Mouse (Mus musculus) megakaryocyte, adult 5-6 weeks (primary cell): ENCODE data around the gene Slc44a2. TPM values are rescaled to one million over a fixed set of nuclear protein-coding genes. Genes with fewer than 3 reads are reported as not detected.
A peak's percentile ranks its signal among the peaks of the same experiment; 100 is the strongest.

Experiments used
- ATAC-seq: 2 replicates; pipeline ENCODE4 v1.8.0; 2016; ENCODE audit warnings: mild to moderate bottlenecking, inconsistent platforms; ENCODE audit not compliant: poor library complexity, severe bottlenecking
- total RNA-seq, 2 experiments: library from RNA; stranded (forward) in 1 of 2; stranded (reverse) in 1 of 2; fragments of 153-499, 151-499 nt in 1 of 2; fragments of 221-1000, 200-1000 nt in 1 of 2; gene quantifications; 2 replicates each; pipeline versions ENCODE4 v1.2.3 to v1.2.4; 2015 to 2017

The Slc44a2 gene
- total RNA-seq, 2 experiments from 2014 or later: 101 to 112 TPM

GRCm38 (mm10) chr9:21367357-21368111 lies 47.0 kb downstream of the Slc44a2 start, which contains the start of gene Ilf3:
TSS of gene Ilf3 (plus strand) at chr9:21367871.
- peak; percentile 89 for ATAC-seq

GRCm38 (mm10) chr9:21368131-21368584 lies 47.7 kb downstream of the Slc44a2 start:
- ATAC-seq: peak; percentile 47

GRCm38 (mm10) chr9:21369080-21369479 lies 48.6 kb downstream of the Slc44a2 start:
- no peak for ATAC-seq

DNA sequence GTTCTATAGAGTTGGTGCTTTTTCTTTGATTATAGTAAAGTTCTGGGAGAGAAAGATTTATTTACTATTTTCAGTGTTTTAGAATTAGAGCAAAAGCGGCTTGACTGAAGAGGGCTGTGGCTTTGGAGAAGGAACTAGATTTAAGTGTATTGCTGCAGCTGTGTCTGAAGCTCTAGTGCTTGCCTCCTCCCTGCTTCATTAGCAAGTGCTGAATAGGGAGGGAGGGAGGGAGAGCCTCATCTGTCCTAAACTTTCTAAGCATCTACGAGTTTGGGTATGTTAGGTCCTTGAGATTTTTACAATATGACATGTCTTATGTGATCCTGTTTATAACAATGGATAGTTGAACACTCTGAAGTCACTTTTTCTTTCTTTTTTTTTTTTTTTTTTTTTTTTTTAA lies 50.4 kb downstream of the Slc44a2 start:
- no peak for ATAC-seq

DNA sequence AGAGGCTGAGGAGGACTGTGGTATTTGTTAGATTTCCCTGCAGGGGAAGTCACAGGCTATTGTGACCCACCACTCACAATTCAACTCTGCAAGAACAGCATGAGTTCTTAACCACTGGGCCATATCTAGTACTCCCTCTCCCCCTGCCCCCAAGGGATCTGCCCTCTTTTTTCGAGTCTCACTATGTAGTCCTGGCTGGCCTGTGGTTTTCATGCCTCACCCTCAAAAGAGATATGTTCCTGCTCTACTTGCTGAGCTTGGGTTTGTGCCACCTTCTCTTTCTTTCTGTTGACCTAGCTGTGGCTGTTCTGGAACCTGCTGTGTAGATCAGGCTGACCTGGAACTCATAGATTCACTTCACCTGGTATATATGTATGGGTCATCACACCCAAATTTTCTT lies 52.0 kb downstream of the Slc44a2 start:
- no peak for ATAC-seq

GRCm38 (mm10) chr9:21379195-21379594 lies 58.7 kb downstream of the Slc44a2 start:
- no peak for ATAC-seq

GRCm38 (mm10) chr9:21380868-21381267 lies 60.4 kb downstream of the Slc44a2 start:
- ATAC-seq: no peak

- no peak for ATAC-seq
Measured at GRCm38 (mm10) chr9:21383966-21384365, 63.5 kb downstream of the Slc44a2 start.

DNA sequence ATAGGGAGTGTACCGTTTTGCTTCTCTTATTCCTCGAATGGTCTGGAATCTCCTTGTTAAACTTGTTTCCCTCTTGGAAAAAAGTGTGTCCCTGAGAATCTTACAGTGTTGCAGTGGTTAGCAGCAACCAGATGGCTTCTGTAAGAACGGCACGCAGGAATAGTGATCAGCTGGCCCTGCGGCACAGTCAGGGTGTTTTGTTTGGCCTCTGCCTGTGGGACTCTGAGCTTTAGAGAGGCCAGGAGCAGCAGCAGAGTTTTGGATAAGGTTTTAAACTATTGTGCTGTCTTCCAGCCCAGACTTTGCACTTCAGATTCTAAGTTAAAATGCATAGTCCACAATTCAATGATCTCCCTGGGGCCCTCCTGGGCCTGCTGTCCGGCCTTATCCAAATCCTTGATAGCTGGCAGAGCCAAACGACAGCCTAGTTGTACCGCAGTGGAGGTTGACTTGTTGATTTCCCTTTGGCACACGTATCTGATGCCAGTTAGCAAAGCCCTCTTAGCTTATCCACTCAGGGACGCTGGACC lies 72.2 kb downstream of the Slc44a2 start:
- ATAC-seq: no peak

DNA sequence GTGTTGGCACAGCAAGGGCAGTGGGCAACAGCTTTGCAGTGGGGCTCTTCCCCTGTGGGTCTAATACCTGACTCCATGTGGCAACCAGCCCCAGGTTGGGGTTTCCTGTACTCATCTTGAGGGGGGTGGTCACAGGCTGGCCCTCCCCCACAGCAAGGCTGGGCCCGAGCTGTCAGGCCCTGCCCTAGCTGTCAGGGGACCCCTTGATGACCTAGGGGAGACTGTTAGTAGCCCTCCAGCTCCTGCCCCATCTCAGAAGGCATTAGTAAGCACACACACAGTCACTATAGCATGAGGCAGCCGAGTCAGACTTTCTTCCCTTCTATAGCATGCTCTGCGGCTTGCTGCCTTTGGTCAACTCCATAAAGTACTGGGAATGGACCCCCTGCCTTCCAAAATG lies 75.2 kb downstream of the Slc44a2 start:
- ATAC-seq: no peak

- ATAC-seq: no peak
Measured at GRCm38 (mm10) chr9:21397170-21397569, 76.7 kb downstream of the Slc44a2 start.

DNA sequence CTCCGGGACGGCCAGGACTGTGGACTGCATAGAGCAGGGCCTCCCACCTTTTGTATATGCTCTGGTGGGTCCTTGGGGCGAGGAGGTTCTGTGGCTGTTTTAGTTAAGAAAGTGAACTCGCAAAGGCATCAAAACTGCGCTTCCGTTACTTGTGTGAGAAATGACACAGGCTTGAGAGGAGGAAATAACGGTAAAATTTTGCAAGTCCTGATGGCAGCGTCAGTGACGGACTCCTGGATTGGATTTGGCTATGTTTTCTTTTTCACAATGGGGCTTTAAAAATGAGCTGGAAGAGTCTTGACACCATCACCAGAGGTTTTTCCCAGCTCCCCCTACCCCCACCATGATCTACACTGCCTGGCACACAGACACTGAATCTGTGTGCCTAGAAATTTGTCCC lies 80.5 kb downstream of the Slc44a2 start:
- no peak for ATAC-seq

DNA sequence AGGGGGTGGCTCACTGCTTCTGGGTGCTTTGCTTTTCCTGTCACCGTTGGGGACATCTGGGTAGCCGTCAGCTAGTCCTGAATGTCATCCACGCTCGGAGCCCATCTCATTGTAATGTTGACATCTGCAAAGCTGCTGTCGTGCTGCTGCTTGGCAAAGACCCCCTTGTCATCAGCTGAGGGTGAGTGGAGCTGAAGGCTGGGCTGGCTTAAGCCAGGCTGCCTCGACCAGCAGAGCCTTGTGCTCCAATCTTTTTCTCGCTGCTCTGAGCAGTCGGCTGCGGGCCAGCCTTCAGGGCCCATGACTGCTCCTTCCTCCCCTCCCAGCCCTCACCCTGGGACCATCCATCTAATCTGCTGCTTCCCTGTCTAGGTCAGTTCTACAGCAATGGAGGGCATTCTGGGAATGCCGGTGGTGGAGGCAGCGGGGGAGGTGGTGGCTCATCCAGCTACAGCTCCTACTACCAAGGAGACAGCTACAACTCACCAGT lies 82.3 kb downstream of the Slc44a2 start:
- no peak for ATAC-seq

GRCm38 (mm10) chr9:21403745-21404144 lies 83.2 kb downstream of the Slc44a2 start:
- no peak for ATAC-seq

Other genes starting within 250 kb of the Slc44a2 start
- 0.16 and 0.22 TPM in 2 replicates for gene Gm49373, start 247.6 kb upstream of the Slc44a2 start, total RNA-seq (2015)
- gene Gm49373, start 247.6 kb upstream of the Slc44a2 start, total RNA-seq (2017): 0.59 TPM in 1 of 2 replicates, not detected in the other
- gene Fdx1l, start 247.1 kb upstream of the Slc44a2 start, total RNA-seq (2015): 0.73 and 2.1 TPM in 2 replicates
- gene Fdx1l, start 247.1 kb upstream of the Slc44a2 start, total RNA-seq (2017): 15.3 and 17.5 TPM in 2 replicates
- gene Gm38431, start 228.7 kb upstream of the Slc44a2 start, total RNA-seq (2015): 43.4 and 44.9 TPM in 2 replicates
- gene Gm38431, start 228.7 kb upstream of the Slc44a2 start, total RNA-seq (2017): 3.8 and 5.1 TPM in 2 replicates
- gene Raver1, start 228.7 kb upstream of the Slc44a2 start, total RNA-seq (2015): 36.0 and 43.0 TPM in 2 replicates
- 17.1 and 22.0 TPM in 2 replicates for gene Raver1, start 228.7 kb upstream of the Slc44a2 start, total RNA-seq (2017)
- gene Tyk2, start 189.5 kb upstream of the Slc44a2 start, total RNA-seq (2015): 24.9 and 30.9 TPM in 2 replicates
- 33.5 and 37.0 TPM in 2 replicates for gene Tyk2, start 189.5 kb upstream of the Slc44a2 start, total RNA-seq (2017)
- 39.6 and 49.0 TPM in 2 replicates for gene Cdc37, start 170.7 kb upstream of the Slc44a2 start, total RNA-seq (2015)
- gene Cdc37, start 170.7 kb upstream of the Slc44a2 start, total RNA-seq (2017): 149 and 165 TPM in 2 replicates
- 6.8 and 7.3 TPM in 2 replicates for gene Pde4a, start 155.0 kb upstream of the Slc44a2 start, total RNA-seq (2015)
- gene Pde4a, start 155.0 kb upstream of the Slc44a2 start, total RNA-seq (2017): 3.0 and 3.9 TPM in 2 replicates
- 17.7 and 18.8 TPM in 2 replicates for gene Keap1, start 81.3 kb upstream of the Slc44a2 start, total RNA-seq (2015)
- 34.0 and 36.9 TPM in 2 replicates for gene Keap1, start 81.3 kb upstream of the Slc44a2 start, total RNA-seq (2017)
- 3.6 and 4.0 TPM in 2 replicates for gene S1pr5, start 72.3 kb upstream of the Slc44a2 start, total RNA-seq (2015)
- 7.9 and 9.0 TPM in 2 replicates for gene S1pr5, start 72.3 kb upstream of the Slc44a2 start, total RNA-seq (2017)
- 14.6 and 15.0 TPM in 2 replicates for gene Atg4d, start 55.4 kb upstream of the Slc44a2 start, total RNA-seq (2015)
- 13.5 and 19.3 TPM in 2 replicates for gene Atg4d, start 55.4 kb upstream of the Slc44a2 start, total RNA-seq (2017)
- 28.0 and 28.4 TPM in 2 replicates for gene Kri1, start 32.7 kb upstream of the Slc44a2 start, total RNA-seq (2015)
- 53.6 and 76.9 TPM in 2 replicates for gene Kri1, start 32.7 kb upstream of the Slc44a2 start, total RNA-seq (2017)
- 132 and 138 TPM in 2 replicates for gene Cdkn2d, start 29.3 kb upstream of the Slc44a2 start, total RNA-seq (2015)
- 65.6 and 75.3 TPM in 2 replicates for gene Cdkn2d, start 29.3 kb upstream of the Slc44a2 start, total RNA-seq (2017)
- gene Ap1m2, start 8.4 kb upstream of the Slc44a2 start, total RNA-seq (2015): 0.31 and 0.32 TPM in 2 replicates
- gene Ap1m2, start 8.4 kb upstream of the Slc44a2 start, total RNA-seq (2017): 0.92 and 1.6 TPM in 2 replicates
- 21.7 and 22.9 TPM in 2 replicates for gene Ilf3, start 47.2 kb downstream of the Slc44a2 start, total RNA-seq (2015)
- gene Ilf3, start 47.2 kb downstream of the Slc44a2 start, total RNA-seq (2017): 42.0 and 42.5 TPM in 2 replicates
- gene Qtrt1, start 91.1 kb downstream of the Slc44a2 start, total RNA-seq (2015): 5.4 and 11.8 TPM in 2 replicates
- 6.7 and 9.8 TPM in 2 replicates for gene Qtrt1, start 91.1 kb downstream of the Slc44a2 start, total RNA-seq (2017)
- gene Dnm2, start 104.2 kb downstream of the Slc44a2 start, total RNA-seq (2015): 94.9 and 101 TPM in 2 replicates
- 131 and 144 TPM in 2 replicates for gene Dnm2, start 104.2 kb downstream of the Slc44a2 start, total RNA-seq (2017)
- gene Tmed1, start 189.6 kb downstream of the Slc44a2 start, total RNA-seq (2015): 5.4 and 6.2 TPM in 2 replicates
- 8.7 and 9.3 TPM in 2 replicates for gene Tmed1, start 189.6 kb downstream of the Slc44a2 start, total RNA-seq (2017)
- gene AB124611, start 205.5 kb downstream of the Slc44a2 start, total RNA-seq (2015): 179 and 187 TPM in 2 replicates
- gene AB124611, start 205.5 kb downstream of the Slc44a2 start, total RNA-seq (2017): 290 and 296 TPM in 2 replicates
- gene Carm1, start 226.2 kb downstream of the Slc44a2 start, total RNA-seq (2015): 19.1 and 26.3 TPM in 2 replicates
- gene Carm1, start 226.2 kb downstream of the Slc44a2 start, total RNA-seq (2017): 8.5 and 14.1 TPM in 2 replicates